Mouse (Mus musculus): ENCODE data around the gene Olfr1414. TPM values are rescaled to one million over a fixed set of nuclear protein-coding genes. Genes with fewer than 3 reads are reported as not detected.

Olfr1414 gene
- not detected in 2 replicates for polyA plus RNA-seq (2021; fragmentation: Nextera tagmentation)
- long read RNA-seq, experiment 1 = 0 reads
- long read RNA-seq, experiment 2 = 0 reads

GRCm38 (mm10) chr1:92518561-92518960, at the start of gene Olfr1414:
TSS of gene Olfr1414 (minus strand) at chr1:92518661.

DNA sequence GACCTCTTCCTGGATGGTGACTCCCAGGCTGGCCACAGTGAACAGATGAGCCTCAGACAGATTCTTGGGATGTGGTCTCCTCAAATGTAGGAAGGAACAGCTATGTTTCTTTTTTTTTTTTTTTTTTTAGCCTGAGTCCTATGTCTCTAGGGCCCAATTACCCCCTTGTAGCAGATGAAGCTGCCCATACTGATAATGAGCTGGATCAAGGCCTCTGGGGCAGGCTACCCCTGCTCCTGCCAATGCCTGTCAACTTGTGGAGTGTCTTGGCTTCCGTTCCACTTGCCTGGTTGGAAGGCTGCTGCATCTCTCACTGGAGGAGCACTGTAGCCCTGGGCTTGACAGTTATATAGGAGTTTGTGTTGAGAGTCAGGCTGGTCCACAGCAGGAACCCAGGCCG, 22.5 kb downstream of the Olfr1414 start, which contains the start of gene Olfr1415:
Gene Olfr1415 (minus strand): TSS at position 101 of the 400 bp plus-strand sequence.

DNA sequence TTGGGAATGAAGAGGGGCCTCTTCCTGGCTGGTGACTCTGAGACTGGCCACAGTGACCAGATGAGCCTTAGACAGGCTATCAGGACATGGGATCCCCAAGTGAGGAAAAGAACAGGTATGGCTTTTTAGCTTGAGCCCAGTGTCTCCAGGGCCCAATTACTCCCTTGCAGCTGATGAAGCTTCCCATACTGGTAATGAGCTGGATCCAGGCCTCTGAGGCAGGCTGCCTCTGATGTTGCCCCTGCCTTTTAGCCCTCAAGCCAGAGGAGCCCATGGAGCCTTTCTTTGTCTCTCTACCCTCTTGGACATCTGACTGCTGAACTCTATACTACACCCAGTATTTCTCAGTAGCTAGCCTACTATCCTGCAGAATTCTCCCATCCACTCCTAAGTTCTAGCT, 33.4 kb downstream of the Olfr1414 start, which contains the start of gene Olfr1416:
Gene Olfr1416 (minus strand): TSS at position 101 of the 400 bp plus-strand sequence.

GRCm38 (mm10) chr1:92473165-92474041, 45.1 kb downstream of the Olfr1414 start, which contains the start of gene Ndufa10:
TSS of gene Ndufa10 (minus strand) at chr1:92473860.

Small RNA genes lying within 50 kb of the gene (microRNA-seq; reads per million reads assigned to microRNA genes)
- 7.1 reads per million, percentile 25 among the genes with 10 or more reads in this experiment for gene Mir6900

Other genes with a start within 250 kb of the Olfr1414 start
- gene Ndufa10, start 44.8 kb downstream of the Olfr1414 start, polyA plus RNA-seq (2021; fragmentation: Nextera tagmentation) = 449 and 471 TPM in 2 replicates
- gene Olfr1416, start 33.5 kb downstream of the Olfr1414 start, polyA plus RNA-seq (2021; fragmentation: Nextera tagmentation) = not detected in 2 replicates
- not detected in 2 replicates for gene Olfr1415, start 22.6 kb downstream of the Olfr1414 start, polyA plus RNA-seq (2021; fragmentation: Nextera tagmentation)
- gene Olfr1413, start 52.7 kb upstream of the Olfr1414 start, polyA plus RNA-seq (2021; fragmentation: Nextera tagmentation) = not detected in 2 replicates
- gene Olfr1412, start 67.1 kb upstream of the Olfr1414 start, polyA plus RNA-seq (2021; fragmentation: Nextera tagmentation) = not detected in 2 replicates
- gene Olfr1411, start 75.8 kb upstream of the Olfr1414 start, polyA plus RNA-seq (2021; fragmentation: Nextera tagmentation) = not detected in 2 replicates
- not detected in 2 replicates for gene Olfr1410, start 87.1 kb upstream of the Olfr1414 start, polyA plus RNA-seq (2021; fragmentation: Nextera tagmentation)
- not detected in 2 replicates for gene Olfr12, start 99.1 kb upstream of the Olfr1414 start, polyA plus RNA-seq (2021; fragmentation: Nextera tagmentation)
- 996 and 1,070 TPM in 2 replicates for gene Cops9, start 123.3 kb upstream of the Olfr1414 start, polyA plus RNA-seq (2021; fragmentation: Nextera tagmentation)
- gene Otos, start 130.2 kb upstream of the Olfr1414 start, polyA plus RNA-seq (2021; fragmentation: Nextera tagmentation) = 2.0 and 3.1 TPM in 2 replicates